Mouse (Mus musculus) cerebellum, postnatal 36 days (tissue): ENCODE results near the gene Kcnmb1.

ENCODE experiments used
- DNase-seq, 2 experiments: peaks; one replicate each; pipeline ENCODE4 v3.0.0; 2021 to 2022; ENCODE audit warnings: mixed read lengths in 2 of 2

The Kcnmb1 gene

DNA sequence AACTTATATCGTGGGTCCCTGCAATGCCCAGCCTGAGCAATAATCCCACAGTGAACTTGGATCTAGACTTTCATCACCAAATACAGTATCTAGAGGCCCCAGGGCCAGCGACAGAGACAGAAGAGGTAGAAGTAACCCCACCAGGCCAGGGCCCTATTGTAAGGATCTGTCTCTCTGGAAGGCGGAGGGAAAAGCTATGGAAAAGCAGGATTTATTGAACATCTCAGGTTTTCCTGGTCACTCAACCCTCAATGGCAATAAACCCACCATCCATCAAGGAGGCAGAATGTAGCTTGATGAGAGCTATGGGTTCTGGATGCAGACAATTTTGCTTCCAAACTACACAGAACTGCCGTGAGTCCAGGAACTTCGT lies 39.8 kb downstream of the Kcnmb1 start:
- DNase-seq, result no peak

- no peak for DNase-seq
Measured at GRCm38 (mm10) chr11:34007616-34008015, 44.8 kb downstream of the Kcnmb1 start.

DNA sequence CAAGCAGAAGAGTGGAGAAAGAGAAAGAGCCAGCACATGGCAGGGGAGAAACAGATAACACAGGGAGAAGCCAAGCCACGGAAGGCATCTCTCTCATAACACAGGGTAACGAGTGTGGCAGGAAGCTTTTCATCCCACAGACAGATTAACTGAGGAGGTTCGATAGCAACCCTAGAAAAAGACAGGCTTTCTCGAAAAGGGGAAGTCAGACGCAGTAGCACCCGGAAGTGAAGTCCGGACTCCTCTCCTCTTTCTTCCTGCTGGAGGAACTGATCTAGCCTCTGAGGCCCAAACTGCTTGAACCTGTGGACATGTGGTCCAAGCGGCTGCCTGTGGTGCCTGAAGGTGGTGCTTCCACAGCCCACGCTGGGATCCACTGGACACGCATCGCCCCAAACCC lies 45.4 kb downstream of the Kcnmb1 start:
- DNase-seq, result no peak

GRCm38 (mm10) chr11:34008702-34009101 lies 45.9 kb downstream of the Kcnmb1 start:
- peak; percentile 24 to 40 for DNase-seq

GRCm38 (mm10) chr11:34009316-34010087 lies 46.7 kb downstream of the Kcnmb1 start:
- DNase-seq, result no peak

GRCm38 (mm10) chr11:34010133-34010858 lies 47.5 kb downstream of the Kcnmb1 start:
- DNase-seq, result no peak

DNA sequence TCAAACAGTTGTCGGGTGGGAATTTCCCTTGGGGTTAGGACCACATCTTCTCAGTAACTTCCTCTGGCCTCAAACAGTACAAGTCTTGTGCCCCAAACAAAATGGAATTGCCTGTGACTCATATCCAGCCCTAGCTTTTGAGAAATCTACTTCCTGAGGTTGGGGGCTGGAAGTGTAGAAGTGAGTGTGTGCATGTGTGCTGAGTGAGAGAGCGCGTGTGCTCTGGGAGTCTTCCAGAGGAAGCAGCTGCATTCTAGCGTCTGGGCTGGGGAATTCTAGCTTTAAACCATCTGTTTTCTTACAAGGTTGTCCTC lies 48.0 kb downstream of the Kcnmb1 start:
- no peak for DNase-seq

- no peak for DNase-seq
Measured at GRCm38 (mm10) chr11:34012007-34012652, 49.3 kb downstream of the Kcnmb1 start.
